Mouse (Mus musculus): Measurements from ENCODE around the gene Cdkl4.
"Not testable (repeated sequence)": the region's sequence is repeated elsewhere in the genome, so short reads cannot be mapped to it uniquely, and the experiment has no call there.

The Cdkl4 gene

DNA sequence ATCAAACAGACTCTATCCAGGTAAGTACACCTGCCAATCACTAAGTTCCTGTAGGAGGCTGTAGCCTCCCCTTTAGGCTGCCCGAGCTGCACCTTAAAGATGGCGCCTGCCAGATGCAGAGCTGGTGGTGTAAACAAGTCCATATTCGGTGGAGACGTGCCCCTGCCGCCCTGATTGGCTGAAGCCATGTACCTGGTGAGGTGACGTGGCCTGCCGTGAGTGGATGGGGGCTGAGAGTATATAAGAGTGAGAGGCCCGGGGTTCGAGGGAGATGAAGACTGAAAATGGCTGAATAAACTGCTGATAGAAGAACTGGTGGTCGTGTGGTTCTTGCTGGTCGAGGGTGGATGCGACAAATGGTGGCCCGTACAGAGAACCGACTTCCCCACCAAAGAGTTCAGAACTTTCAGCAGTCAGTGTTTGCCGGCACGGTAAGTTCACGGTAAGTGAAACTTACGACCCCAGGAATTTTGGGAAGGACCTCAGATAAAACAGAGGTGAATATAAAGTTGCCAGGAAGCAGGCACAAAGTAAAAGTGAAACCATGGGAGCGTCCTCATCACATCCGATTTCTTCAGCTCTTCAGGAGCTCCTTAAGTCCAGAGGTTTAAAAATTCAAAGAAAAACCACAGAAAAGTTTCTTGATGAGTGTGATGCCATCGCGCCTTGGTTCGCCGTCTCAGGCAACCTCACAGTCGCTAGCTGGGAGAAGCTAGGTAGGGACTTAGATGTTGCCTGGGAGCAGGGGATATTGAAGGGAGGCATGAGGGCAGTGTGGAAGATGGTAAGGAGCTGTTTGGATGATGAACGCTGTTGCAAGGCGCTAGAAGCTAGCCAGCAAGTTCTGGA is 13.6 kb downstream of the Cdkl4 start:
- DNase-seq (ENCODE audit: low read depth, low spot score), result not testable (repeated sequence)

DNA sequence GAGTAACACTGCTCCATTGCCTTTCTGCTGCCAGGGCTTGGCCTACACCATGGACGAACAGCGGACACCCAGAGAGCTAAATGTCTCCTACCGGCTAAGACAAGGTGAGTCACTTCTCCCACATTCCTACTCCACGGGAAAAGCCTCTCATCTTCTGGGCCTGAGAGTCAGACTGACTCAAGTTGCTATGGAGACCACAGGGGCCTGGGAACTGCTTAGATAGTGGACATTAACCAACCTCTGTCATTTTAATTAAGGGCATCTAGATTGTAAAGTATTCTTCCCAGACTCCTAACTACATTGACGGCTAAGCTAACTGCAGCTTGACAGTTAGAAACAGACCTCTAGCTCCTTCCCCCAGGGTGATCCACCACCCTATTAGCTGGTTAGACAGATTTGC is 14.8 kb downstream of the Cdkl4 start:
- DNase-seq (ENCODE audit: low read depth, low spot score), result peak; percentile 60

DNA sequence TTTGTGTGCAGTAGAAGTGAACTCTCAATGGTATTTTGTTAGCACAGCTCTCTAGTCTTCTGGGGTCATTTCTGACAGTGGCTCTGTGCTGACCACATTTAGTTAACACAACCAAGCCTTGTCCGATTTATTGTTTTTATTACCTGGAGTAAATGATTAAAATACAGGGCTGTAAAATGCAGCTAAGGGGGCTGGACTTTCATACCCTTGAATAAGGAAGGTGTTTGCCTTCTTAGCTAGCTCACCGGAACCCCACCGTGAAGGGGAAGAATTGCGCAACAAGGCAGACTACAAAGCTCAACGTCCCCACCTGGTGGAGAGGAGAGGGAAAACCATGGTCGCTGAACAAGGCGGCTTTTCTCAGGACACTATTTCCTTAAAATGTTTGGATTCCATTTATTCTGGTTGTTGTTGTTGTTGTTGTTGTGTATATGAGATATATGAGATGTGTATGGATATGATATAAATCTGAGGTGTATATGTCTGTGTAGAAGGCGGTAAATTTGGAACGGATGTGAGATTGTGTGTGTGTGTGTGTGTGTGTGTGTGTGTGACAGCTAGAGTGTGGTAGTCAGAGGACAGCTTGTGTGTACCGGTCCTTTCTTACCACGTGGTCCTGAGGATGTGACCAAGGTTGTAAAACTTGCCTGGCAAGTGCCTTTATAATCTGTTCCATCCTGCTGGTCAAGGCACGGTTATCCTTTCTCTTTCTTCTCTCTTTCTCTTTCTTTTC is 16.8 kb downstream of the Cdkl4 start:
- DNase-seq (ENCODE audit: low read depth, low spot score), result peak; percentile 80

DNA sequence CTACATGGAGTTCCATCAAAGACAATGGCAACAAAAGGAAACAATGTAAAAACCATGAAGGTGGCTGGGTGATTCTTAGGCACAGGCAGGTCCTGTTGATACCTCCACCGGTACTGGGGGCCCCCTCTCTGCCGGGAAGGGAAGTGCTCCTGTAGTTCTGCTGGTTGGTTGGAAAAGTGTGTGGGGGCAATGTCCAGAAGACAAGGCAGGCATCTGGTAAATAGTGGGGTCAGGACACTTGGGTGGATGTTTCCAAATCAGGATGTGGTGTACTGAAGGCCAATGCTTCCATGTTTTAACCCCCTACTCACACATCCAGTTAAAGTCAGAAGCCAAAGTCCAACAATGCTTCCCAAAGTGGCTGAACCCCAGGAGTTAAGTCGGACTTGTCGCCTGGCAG is 17.9 kb downstream of the Cdkl4 start:
- DNase-seq (ENCODE audit: low read depth, low spot score), result peak; percentile 18

DNA sequence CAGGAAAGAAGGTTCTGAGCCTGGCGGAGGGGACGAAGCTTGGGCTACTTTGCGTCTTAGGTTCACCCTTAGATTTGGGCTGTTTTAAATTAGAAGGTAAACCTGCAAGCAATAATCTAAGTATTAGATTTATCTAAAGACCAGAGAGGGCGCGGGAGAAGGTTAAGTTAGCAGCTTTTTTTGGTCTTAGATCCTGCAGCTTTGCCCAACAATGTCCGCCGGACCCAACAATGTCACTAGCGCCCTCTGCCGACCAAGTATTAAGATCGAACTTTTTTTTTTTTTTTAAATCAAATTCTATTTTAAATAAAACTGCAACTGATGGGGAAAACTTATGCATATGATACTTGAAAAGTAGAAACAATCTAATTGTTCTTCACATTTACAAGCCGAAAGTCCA is 18.6 kb downstream of the Cdkl4 start:
- peak; percentile 75 for DNase-seq (ENCODE audit: low read depth, low spot score)

DNA sequence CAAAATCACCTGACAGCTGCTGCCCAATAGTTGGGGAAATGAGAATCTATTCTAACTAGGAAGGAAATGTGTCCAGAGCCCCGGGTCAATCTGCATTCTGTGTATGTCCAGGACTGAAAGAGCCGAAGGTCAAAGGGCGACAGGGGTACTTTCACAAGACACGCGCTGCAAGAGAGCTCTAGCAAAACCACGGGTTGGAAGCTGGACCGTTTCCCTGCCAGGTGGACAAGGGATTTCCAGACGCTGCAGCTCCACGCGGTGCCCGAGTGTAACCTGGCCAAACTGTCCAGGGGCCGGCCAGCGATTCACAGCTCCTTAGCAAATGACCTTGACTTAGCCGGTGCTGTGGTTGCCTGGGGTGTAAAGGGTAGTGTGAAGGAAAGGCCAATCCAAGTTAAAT is 19.0 kb downstream of the Cdkl4 start:
- no peak for DNase-seq (ENCODE audit: low read depth, low spot score)

DNA sequence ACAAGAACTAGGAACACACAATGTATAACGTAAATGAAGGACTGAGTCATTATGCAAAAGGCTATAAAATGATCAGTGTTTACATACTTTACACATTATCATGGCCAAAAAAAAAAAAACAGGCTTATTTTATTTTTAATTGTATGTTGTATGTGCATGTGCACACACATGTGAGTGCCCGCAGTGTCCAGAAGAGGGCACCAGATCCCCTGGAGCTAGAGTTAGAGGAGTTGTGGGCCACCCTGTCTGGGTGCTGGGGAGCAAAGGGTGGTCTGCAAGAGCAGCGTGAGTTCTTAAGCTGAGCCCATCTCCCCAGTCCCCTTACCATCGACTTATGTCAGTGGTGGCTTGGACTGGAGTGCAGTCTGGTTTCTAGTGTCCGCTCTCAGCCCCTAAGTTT is 20.2 kb downstream of the Cdkl4 start:
- DNase-seq (ENCODE audit: low read depth, low spot score), result no peak

DNA sequence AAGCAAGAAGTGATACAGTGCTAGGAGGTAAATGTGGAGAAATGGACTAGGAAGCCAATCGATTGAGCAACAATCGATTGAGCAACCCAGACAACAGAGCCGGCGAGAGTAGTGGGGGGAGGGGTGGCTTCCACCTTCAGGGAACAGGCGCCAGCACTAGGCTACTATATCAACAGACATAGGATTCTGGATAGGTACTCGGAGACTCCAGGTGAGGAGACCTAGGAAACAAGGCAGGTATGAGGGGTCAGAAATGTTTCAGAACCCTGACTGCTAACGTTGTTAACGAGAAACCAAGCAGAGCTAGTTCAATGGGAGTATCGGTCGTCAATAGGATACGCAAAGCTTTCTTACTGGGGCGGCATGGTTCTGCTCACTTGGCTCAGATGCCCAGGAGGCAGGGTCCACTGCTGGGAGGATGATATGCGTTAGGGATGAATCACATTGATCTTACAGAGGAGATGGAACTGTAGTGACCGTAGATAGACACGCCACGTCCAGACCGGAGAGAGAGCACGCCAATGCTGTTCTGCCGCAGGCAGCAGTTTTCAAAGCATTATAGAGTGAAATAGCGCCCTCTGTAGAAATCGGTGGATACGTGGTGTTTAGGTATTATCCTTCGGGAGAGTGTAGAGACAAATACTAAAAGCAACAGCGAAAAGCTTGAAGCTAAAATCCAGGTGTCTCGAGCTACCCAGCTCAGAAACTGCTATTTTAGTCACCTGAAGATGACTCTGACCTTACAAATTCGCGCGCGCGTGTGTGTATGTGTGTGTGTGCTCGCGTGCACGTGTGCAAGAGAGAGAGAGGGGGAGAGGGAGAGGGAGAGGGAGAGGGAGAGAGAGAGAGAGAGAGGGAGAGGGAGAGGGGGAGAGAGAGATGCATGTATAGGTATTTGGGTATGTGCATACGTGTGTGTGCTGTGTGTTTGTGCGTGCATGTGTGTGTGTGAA is 24.0 kb downstream of the Cdkl4 start:
- peak; percentile 52 for DNase-seq (ENCODE audit: low read depth, low spot score)

DNA sequence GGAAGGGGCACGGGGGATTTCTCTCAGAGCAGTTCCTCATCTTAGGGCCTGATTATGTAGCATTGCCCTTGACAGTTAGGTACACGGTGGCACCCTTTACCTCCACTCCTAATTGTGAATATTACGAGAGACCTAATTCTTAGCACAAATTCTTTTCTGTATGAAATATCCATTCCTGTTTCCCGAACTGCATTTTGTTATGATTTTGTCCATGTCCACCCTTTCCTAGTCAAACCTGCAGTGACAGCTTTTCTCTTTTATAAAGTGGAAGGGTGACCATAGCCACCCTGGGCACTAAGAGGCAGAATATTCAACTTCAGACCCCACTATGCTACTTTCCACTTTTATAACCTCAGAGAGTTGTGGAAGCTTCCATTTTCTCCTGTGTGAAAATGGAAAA is 25.0 kb downstream of the Cdkl4 start:
- no peak for DNase-seq (ENCODE audit: low read depth, low spot score)

DNA sequence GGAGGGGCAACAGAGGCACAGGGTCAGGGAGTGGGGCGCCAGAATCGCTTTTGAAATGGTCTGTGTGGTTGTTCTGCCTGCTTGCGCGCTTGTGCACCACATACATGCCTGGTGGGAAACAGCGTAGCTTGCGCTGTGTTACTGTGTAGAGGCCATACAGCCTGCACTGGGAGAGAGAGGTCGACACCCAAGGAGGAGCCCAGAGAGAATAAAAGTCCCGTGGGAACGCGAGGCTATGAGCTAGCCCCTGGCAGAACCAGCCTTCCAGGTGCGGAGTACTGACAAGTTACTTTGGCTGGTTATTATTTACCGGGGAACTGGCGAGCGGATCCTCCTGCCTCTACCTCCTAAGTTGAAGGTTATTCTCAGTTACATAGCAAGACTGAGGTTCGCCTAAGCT is 26.6 kb downstream of the Cdkl4 start:
- DNase-seq (ENCODE audit: low read depth, low spot score), result no peak

DNA sequence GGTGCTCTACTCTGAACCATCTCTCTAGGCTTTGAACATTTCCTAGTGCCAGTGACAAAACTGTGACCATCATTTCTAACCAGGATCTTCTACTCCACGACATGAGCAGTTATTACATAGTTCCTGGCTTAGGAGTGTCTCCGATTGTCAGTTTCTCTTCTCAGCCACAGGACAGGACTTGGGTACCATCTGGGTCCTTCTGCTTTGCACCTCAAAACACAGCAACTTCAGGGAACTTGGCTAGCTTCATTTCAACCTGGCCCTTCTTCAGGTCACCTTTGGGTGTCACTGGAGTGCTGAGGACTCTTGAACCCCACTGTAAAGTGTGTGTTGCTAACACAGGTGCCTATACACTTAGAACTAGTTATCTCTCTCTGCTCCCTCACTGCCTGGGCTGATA is 30.8 kb downstream of the Cdkl4 start:
- no peak for DNase-seq (ENCODE audit: low read depth, low spot score)

DNA sequence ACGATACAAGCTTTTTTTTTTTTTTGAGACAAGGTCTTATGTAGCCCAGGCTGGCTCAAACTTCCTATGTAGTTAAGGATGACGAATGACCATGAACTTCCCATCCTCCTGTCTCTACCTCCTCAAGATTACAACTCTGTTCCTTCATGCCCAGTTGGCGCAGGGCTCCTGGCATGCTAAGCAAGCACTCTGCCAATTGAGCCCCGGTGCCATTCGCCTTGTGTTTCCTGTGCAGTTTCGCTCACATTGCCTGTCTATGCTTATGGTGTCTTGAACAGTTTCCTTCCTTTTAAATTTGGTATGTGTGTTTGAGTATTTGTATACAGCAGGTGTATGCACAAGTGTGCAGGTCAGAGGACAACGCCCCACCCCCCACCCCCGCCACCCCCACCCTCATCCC is 31.4 kb downstream of the Cdkl4 start:
- DNase-seq (ENCODE audit: low read depth, low spot score), result no peak

DNA sequence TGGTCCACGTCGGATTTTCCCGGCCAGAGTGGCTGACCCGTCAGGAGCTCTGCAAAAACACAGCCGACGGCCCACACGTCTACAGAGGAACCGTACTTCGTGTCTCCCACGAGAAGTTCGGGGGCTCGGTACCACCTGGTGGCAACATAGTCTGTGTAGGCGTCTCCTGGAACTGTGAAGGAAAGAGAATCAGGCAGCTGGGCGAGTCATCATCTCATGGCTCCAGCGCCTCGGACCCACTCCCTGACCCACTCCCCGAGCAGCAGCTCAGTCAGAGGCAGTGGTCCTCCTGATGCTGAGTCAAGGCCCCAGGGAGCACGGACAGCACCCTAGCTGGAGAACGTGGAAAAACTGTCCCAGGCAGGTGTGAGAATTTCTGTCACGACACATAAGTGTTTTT is 34.0 kb downstream of the Cdkl4 start:
- no peak for DNase-seq (ENCODE audit: low read depth, low spot score)

DNA sequence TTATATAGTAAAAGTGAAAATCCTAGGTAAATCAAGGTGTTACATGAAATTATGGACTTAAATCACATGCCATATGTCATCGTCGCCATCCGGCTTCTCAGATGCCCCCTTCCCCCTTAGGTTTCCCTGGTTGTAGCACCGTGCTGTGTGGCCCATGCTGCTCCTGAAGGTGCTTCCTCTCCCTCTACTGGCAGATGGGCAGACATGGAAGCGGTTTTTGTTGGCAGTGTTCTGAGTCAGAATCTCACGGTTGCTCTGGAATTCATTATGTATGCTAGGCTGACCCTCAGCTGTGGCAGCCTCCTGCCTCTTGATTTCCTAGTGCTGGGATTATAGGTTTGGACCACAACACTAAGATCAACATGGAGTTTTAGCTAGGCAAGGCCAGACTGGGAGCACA is 40.5 kb downstream of the Cdkl4 start:
- peak; percentile 41 for DNase-seq (ENCODE audit: low read depth, low spot score)

DNA sequence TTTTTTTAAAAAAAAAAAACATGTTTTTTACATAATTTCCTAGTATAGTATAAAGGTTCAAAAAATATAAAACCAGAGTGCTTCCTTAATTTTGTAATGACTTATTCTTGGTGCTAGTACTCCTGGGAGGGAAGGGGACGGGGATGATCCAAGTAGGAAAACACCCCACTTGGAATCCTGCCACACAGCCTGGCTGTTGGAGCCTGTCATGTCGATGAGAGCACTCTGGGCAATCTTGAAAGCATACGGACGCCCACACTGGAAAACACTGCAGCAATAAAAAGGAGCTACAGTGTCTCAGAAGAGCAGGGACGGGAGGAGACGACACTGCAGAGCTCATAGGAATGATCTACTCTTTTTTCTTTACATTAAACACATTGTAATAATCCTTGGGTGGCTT is 42.0 kb downstream of the Cdkl4 start:
- DNase-seq (ENCODE audit: low read depth, low spot score), result no peak

DNA sequence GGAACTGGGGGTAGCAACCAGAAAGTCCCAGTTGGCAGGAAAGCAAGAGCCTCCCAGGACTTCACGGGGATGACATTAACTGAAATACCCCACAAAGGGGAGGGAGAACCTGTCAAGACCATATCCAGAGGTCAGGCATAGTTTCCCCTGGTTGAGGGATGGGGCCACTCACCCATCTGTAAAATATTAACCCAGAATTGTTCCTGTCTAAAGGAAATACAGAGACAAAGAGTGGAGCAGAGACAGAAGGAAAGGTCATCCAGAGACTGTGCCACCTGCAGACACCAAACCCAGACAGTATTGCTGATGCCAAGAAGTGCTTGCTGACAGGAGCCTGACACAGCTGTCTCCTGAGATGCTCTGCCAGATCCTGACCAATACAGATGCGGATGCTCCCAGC is 46.3 kb downstream of the Cdkl4 start:
- not testable (repeated sequence) for DNase-seq (ENCODE audit: low read depth, low spot score)

DNA sequence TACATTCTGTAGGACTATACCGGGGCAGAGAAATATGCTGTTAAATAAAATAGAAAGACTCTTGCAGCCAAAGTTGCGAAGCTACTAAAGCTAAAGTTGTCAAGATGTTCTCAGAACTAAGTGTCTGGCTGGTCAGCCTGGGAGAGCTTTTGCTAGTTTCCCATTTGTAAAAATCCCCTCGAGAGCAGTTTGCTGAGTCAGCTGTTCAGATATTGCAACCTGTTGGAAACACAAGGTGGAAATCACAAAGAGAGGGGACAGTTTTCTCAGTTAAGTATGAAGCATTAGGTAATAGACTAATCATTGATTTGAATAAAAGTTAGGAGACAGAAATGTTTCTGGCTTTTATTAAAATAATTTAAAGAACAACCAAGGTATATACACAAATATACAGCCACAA is 54.4 kb downstream of the Cdkl4 start:
- no peak for DNase-seq (ENCODE audit: low read depth, low spot score)

DNA sequence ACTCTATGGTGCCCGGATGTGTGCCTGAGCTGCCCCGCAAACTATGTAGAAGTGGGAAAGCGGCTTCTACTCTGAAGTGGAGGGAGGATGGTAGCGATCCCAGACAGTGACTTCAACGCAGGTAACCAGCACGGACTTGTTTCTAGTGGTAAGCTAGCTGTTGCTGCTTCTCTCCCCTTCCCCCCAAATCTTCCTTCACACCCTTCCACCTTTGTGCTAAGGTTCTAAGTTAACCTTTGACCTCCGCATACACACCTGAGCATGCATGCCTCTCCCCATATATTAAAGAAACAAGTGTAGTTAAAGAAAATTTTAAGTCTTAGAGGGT is 55.4 kb downstream of the Cdkl4 start:
- DNase-seq (ENCODE audit: low read depth, low spot score), result no peak

DNA sequence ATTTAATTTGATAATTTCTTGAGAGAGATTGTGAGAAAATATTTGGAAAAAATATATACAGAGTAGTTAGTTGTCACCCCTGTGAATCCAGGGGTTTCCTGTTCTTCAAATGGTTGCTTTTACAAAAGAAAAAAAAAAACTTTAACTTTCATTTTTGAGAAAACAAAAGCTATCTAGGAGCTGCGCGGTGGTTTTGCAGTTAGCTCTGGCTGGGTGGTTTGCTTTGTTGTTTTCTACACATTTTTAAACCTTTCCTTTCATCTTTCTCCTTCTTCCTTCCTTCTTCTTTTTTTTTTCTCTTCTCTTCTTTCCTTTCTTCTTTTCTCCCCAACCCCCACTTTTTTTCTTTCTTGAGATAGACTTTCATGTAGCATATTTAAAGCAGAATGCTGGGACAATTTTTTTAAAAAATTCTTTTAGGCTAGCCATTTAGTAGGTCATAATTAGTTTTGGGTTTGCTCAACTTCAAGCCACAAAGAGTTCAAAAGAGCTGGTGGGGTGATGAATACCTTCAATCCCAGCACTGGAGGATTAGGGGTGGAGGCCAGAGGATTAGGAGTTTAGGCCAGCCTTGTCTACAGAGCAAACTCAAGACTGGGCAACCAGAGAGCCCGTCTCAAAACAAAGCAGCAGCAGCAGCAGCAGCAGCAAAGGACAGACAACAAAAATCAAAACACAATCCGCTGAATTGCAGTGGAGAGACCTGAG is 55.9 kb downstream of the Cdkl4 start:
- DNase-seq (ENCODE audit: low read depth, low spot score), result no peak

DNA sequence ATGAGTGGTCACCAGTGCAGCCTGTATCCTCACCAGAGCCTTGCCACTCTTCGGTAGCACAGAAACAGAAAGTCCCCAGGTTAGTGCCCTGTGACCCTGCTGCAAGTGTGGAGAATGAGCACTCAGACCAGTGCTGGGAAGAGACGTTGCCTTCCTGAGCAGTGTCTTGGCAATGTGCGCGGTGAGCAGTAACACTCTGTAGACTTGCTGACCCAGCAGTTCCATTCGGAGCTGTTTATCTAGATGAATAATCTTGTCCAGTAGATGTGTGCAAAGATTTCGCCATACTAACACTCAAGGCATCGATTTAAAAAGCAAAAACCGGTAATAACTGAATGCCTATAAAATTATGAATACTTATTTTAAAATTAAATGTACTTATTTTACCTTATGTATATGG is 57.1 kb downstream of the Cdkl4 start:
- no peak for DNase-seq (ENCODE audit: low read depth, low spot score)

DNA sequence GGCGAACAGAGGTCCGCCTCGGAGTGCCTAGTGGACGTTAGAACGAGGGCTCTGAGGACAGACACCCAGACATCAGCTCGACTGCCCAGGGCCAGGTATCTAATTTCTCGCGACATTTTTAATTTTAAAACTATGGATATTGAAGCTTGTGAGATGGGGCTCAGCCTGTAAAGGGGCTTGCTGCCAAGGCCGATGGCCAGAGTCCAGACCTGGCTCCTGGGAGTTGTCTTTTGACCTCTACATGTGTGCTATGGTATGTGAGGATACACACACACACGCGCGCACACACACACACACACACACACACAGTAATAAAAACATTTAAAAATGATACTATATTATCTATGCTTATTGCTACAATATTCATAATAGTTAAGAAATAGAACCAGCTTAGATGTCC is 58.8 kb downstream of the Cdkl4 start:
- no peak for DNase-seq (ENCODE audit: low read depth, low spot score)

DNA sequence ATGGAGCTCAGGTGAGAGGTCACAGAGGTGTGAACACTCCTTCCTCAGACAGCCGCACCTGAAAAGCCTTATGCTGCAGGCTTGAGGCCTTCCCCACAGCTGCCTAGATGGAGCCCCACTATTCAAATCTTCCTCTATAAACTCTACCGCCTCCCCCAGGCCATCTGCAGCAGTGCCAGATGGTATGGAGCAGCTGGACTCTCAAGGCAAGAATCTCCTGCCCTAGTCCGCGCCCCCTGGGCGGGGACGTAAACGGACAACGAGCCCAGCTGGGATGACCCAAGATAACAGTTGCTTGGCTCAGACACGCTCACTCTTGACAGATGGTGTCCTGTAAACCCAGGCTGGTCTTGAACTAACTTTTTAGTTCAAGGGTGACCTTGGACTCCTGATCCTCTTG is 60.4 kb downstream of the Cdkl4 start:
- DNase-seq (ENCODE audit: low read depth, low spot score), result no peak
